7 mouse cellular contexts compared by ENCODE assay signal in genomic region chr19:4302936-4303639, GRCm38 (mm10). TPM values are rescaled to one million over a fixed set of nuclear protein-coding genes. Genes with fewer than 3 reads are reported as not detected.
DNase-seq lines count a peak whose midpoint lies in the region; ATAC-seq lines count a peak whose summit lies in the region.

No protein-coding gene starts in this region.

- peak overlapping the region; percentile 89 for H3K4me3 ChIP-seq in megakaryocyte, embryonic 14.5 days (replicated peaks)

- H3K36me3 ChIP-seq in megakaryocyte, embryonic 14.5 days (replicated peaks; ENCODE audit: low read length), result peaks cover 28% of the 10 kb centered on the region

- peak; percentile 98 for DNase-seq in cerebellum, adult 9-10 months
- peak; percentile 62 for DNase-seq in gastrocnemius, postnatal 10 days
- DNase-seq in layer of hippocampus, postnatal 36 days, result peak; percentile 54 to 60
- peak; percentile 54 for DNase-seq in right cerebral cortex, postnatal 4 days
- no peak for DNase-seq in ovary, postnatal 14 days (ENCODE audit: low spot score)

- peaks cover 77% of the 10 kb centered on the region for H3K4me1 ChIP-seq in megakaryocyte, embryonic 14.5 days

- H3K9me3 ChIP-seq in megakaryocyte, embryonic 14.5 days, result no peaks in the 10 kb centered on the region

- ATAC-seq in megakaryocyte, adult 5-6 weeks (ENCODE audit: poor library complexity, severe bottlenecking), result no peak

- H3K27me3 ChIP-seq in megakaryocyte, embryonic 14.5 days (replicated peaks), result peaks cover 5% of the 10 kb centered on the region

RNA-seq across cellular contexts. Expression of gene Grk2, which starts 2.9 kb away (rescaled TPM):
- polyA plus RNA-seq in megakaryocyte, embryonic 14.5 days (2012; ENCODE audit: insufficient read depth, low replicate concordance), result 265 and 541 TPM in 2 replicates
- total RNA-seq in megakaryocyte, adult 5-6 weeks (2015), result 278 TPM in 2 replicates
- total RNA-seq in megakaryocyte, adult 5-6 weeks (2017), result 231 and 296 TPM in 2 replicates
- 10 to 100 TPM; 28.1 to 41.2 TPM for total RNA-seq in gastrocnemius, postnatal 10 days (2021)
- 100 to 1,000 TPM; 195 to 208 TPM for total RNA-seq in layer of hippocampus, postnatal 36 days (2021)

RNA-seq across cellular contexts. Expression of gene Ankrd13d, which starts 20.2 kb away (rescaled TPM):
- 5.6 TPM in 1 of 2 replicates, not detected in the other for polyA plus RNA-seq in megakaryocyte, embryonic 14.5 days (2012; ENCODE audit: insufficient read depth, low replicate concordance)
- total RNA-seq in megakaryocyte, adult 5-6 weeks (2015), result 6.5 and 7.2 TPM in 2 replicates
- total RNA-seq in megakaryocyte, adult 5-6 weeks (2017), result 8.7 and 10.5 TPM in 2 replicates
- total RNA-seq in gastrocnemius, postnatal 10 days (2021), result 1 to 10 TPM; 1.2 to 1.3 TPM
- 10 to 100 TPM; 65.2 to 66.9 TPM for total RNA-seq in layer of hippocampus, postnatal 36 days (2021)

RNA-seq across cellular contexts. Expression of gene Ssh3, which starts 34.1 kb away (rescaled TPM):
- polyA plus RNA-seq in megakaryocyte, embryonic 14.5 days (2012; ENCODE audit: insufficient read depth, low replicate concordance), result 16.5 and 28.6 TPM in 2 replicates
- 15.9 and 16.5 TPM in 2 replicates for total RNA-seq in megakaryocyte, adult 5-6 weeks (2015)
- 17.2 and 19.8 TPM in 2 replicates for total RNA-seq in megakaryocyte, adult 5-6 weeks (2017)
- total RNA-seq in gastrocnemius, postnatal 10 days (2021), result 1 to 10 TPM; 4.9 to 6.3 TPM
- total RNA-seq in layer of hippocampus, postnatal 36 days (2021), result 10 to 100 TPM; 53.4 to 59.5 TPM

Comparison
In these comparisons a context has a peak if more than half of its experiments do, and no peak if none do; other contexts are left out.
1. RNA of gene Grk2, which starts 2.9 kb away (total RNA-seq): 231 to 296 TPM in megakaryocyte, adult 5-6 weeks and 195 to 208 TPM in layer of hippocampus, postnatal 36 days; 28.1 to 41.2 TPM in gastrocnemius, postnatal 10 days; every median in the first group is over 4 times any median in the second.
2. RNA of gene Ankrd13d, which starts 20.2 kb away (total RNA-seq): 65.2 to 66.9 TPM in layer of hippocampus, postnatal 36 days; 6.5 to 10.5 TPM in megakaryocyte, adult 5-6 weeks and 1.2 to 1.3 TPM in gastrocnemius, postnatal 10 days; every median in the first group is over 4 times any median in the second.